Mouse (Mus musculus) liver, postnatal 0 days (tissue): Measurements from ENCODE around the gene Clps. TPM values are rescaled to one million over a fixed set of nuclear protein-coding genes. Genes with fewer than 3 reads are reported as not detected.

Experiments
- ATAC-seq: fragments of 200-750 bp; cut with Nextera tagmentation; 2 replicates; pipeline ENCODE4 v1.8.0; 2017; ENCODE audit warnings: mild to moderate bottlenecking, moderate library complexity
- DNase-seq: peaks from one replicate; pipeline ENCODE4 v3.0.0-alpha.2; 2016
- H3K27ac ChIP-seq: fragments of 300-500 bp; sonication (generic); 2 replicates; pipeline ENCODE4 v1.5.1; 2014; ENCODE audit warnings: antibody characterized with exemption, moderate library complexity, mild to moderate bottlenecking, low read depth
- H3K27me3 ChIP-seq: fragments of 300-500 bp; sonication (generic); 2 replicates; pipeline ENCODE4 v1.6.1; 2014; ENCODE audit warnings: low read length, control low read depth, mixed read lengths; ENCODE audit not compliant: insufficient read depth
- H3K36me3 ChIP-seq: fragments of 300-500 bp; sonication (generic); replicated peaks from 2 replicates; pipeline ENCODE4 v1.6.1; 2014; ENCODE audit warnings: mild to moderate bottlenecking, control low read depth, low read length, moderate library complexity, mixed read lengths; ENCODE audit not compliant: insufficient read depth
- H3K4me1 ChIP-seq: fragments of 300-500 bp; sonication (generic); 2 replicates; pipeline ENCODE4 v1.6.1; 2014; ENCODE audit warnings: antibody characterized with exemption, mild to moderate bottlenecking, control low read depth; ENCODE audit not compliant: insufficient read depth
- H3K4me2 ChIP-seq: fragments of 300-500 bp; sonication (generic); 2 replicates; pipeline ENCODE4 v1.6.1; 2014; ENCODE audit warnings: low read depth, mild to moderate bottlenecking, low read length, moderate library complexity, mixed read lengths
- H3K4me3 ChIP-seq: fragments of 300-500 bp; sonication (generic); 2 replicates; pipeline ENCODE4 v1.5.1; 2014; ENCODE audit warnings: low read depth, low read length
- H3K9ac ChIP-seq: fragments of 300-500 bp; sonication (generic); replicated peaks from 2 replicates; pipeline ENCODE4 v1.6.1; 2014; ENCODE audit warnings: mild to moderate bottlenecking, moderate library complexity
- H3K9me3 ChIP-seq: fragments of 300-500 bp; sonication (generic); 2 replicates; pipeline ENCODE4 v1.6.1; 2016; ENCODE audit warnings: mild to moderate bottlenecking, control low read depth, low read length, mixed read lengths
- CTCF ChIP-seq: sonication (generic); IDR thresholded peaks from 2 replicates; pipeline ENCODE4 v1.5.1; 2016; ENCODE audit warnings: antibody characterized with exemption, low read depth
- EP300 ChIP-seq: IDR thresholded peaks from 2 replicates; pipeline ENCODE4 v1.6.1; 2016; ENCODE audit warnings: antibody characterized with exemption, low read depth, mild to moderate bottlenecking
- WGBS: fragments of 180-500 bp; shearing (Covaris S2); extraction: QIAGEN DNeasy Blood & Tissue Kit; methylation state at CpG from one replicate; pipeline ENCODE4 v1.1.7; 2014; ENCODE audit not compliant: insufficient replicate concordance; 5-methylcytosine and 5-hydroxymethylcytosine counted together
- polyA plus RNA-seq: library from polyadenylated mRNA; unstranded; fragments of >200 nt; fragmentation: Nextera tagmentation; extraction: Ambion mirVana; gene quantifications from 2 replicates; pipeline ENCODE4 v1.2.1, GENCODE M21; 2015

Clps gene
- polyA plus RNA-seq, 1 experiment from 2014 or later, result 1.2 TPM

DNA sequence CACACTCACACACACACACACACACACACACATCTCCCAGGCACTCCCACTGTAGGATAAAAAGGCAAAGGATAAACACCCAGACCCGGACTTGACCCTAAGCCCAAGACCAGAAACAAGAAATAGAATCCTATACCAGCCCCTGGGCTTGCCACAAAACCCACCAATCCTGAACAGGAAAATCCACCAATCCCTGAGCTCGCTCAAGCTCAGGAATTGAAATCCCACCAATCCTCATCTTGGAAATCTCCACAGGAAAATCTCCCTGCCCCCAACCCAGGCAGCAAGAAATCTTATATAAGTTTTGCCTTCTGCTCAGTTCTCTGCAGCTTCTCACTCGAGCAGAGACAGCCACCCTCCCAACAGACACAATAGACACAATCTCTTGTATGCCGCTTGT, 31.4 kb downstream of the Clps start:
- Histone ChIP-seq H3K9me3 (no peaks in the 10 kb centered on the region), H3K9ac (no peak overlapping the region), H3K4me2 (no peak overlapping the region), H3K27ac (no peak overlapping the region), H3K27me3 (no peaks in the 10 kb centered on the region), H3K36me3 (no peaks in the 10 kb centered on the region), H3K4me3 (no peak overlapping the region), H3K4me1 (peaks cover 22% of the 10 kb centered on the region)
- ATAC-seq (no peak), DNase-seq (no peak)
- TF ChIP-seq EP300, result no peak
- TF ChIP-seq CTCF, result no peak
- WGBS, result 59% methylated on average over 4 of the region's 4 CpGs

DNA sequence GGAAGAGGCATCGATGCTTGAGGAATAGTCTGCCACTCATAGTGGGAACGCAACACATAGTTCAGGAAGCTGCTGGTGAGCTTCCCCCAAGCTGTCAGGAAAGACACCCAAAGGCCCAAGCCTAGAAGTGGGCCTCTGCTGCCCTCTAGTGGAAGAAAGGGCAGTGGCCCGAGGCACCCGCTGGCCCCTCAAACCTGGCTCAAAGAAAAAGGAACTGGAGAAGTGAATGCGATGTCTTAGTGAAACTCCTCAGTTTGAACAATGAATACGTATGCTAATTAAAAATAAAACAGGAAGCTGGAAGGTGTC, 32.6 kb downstream of the Clps start:
- H3K36me3 ChIP-seq, result no peaks in the 10 kb centered on the region
- DNase-seq (peak; percentile 88), ATAC-seq (peak; percentile 42)
- peaks cover 24% of the 10 kb centered on the region for H3K4me1 ChIP-seq
- TF ChIP-seq CTCF (peak; percentile 98), EP300 (no peak)
- peak overlapping the region; percentile 52 for H3K4me2 ChIP-seq
- H3K27ac ChIP-seq, result peak overlapping the region; percentile 18; the same call in 1 of the 2 replicates
- WGBS, result under 1% methylated on average over 6 of the region's 6 CpGs
- H3K9me3 ChIP-seq, result no peaks in the 10 kb centered on the region
- H3K4me3 ChIP-seq, result 0 out of 2 replicates have a peak overlapping the region, but pooled peaks have one; percentile 9
- no peaks in the 10 kb centered on the region for H3K27me3 ChIP-seq
- H3K9ac ChIP-seq, result peak overlapping the region; percentile 41; the same call in 1 of the 2 replicates

DNA sequence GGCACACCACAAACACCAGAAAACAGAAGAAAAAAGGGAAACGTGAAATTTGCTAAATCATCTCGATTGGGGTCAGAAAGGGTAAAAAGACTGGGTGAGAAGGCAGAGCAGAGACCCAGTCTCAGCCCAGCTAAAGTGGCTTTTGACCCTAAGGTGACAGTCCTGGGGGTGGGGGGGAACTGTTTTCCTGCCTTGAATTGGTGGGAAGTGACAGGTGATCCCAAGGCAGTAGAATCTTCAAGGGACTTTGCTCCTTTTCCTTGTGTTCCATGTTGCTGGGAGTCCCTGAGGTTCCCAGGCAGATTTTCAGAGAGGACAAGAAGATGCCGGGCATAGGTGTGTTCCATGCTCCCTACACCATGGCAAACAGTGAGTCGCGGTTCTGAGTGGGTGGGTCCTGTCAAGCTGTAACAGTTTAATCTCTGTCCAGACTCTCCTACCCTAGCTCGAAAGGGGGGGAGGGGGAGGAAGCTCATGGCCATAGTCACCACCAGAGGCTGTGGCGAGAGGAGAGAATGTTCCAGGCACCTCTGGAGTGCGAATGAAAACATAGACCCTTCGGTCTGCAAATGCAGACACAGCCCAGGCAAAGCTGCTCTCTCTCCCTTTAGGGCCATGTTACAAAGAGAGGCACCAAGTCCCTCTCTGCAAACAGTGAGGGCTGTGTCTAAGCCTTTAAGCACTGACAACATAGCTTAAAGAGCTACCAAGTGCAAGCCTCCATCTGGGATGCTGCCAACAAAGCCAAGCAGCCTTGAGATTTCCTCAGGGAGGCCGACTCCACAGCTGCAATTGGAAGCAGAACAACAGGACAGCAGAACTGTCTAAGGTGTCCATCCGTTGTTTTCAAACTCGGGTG, 33.2 kb downstream of the Clps start:
- no peak for ATAC-seq
- H3K9me3 ChIP-seq, result no peaks in the 10 kb centered on the region
- H3K4me3 ChIP-seq, result 0 out of 2 replicates have a peak overlapping the region, but pooled peaks have one; percentile 9
- H3K4me1 ChIP-seq, result peaks cover 28% of the 10 kb centered on the region
- peak overlapping the region; percentile 18; the same call in 1 of the 2 replicates for H3K27ac ChIP-seq
- no peak for TF ChIP-seq CTCF
- TF ChIP-seq EP300, result no peak
- no peaks in the 10 kb centered on the region for H3K27me3 ChIP-seq
- 23% methylated on average over 12 of the region's 12 CpGs for WGBS
- no peaks in the 10 kb centered on the region for H3K36me3 ChIP-seq
- peak; percentile 30 for DNase-seq
- peak overlapping the region; percentile 52 for H3K4me2 ChIP-seq
- peak overlapping the region; percentile 41; the same call in 1 of the 2 replicates for H3K9ac ChIP-seq

GRCm38 (mm10) chr17:28524831-28525430, 35.6 kb downstream of the Clps start:
- H3K9ac ChIP-seq, result peak overlapping the region; percentile 77
- peak overlapping the region; percentile 96 for H3K27ac ChIP-seq
- H3K36me3 ChIP-seq, result no peaks in the 10 kb centered on the region
- H3K4me3 ChIP-seq, result 0 out of 2 replicates have a peak overlapping the region, but pooled peaks have one; percentile 52
- DNase-seq, result no peak
- TF ChIP-seq EP300 (no peak), CTCF (peak; percentile 19; the same call in 1 of the 2 replicates)
- H3K4me1 ChIP-seq, result peaks cover 38% of the 10 kb centered on the region
- peak overlapping the region; percentile 77 for H3K4me2 ChIP-seq
- no peak for ATAC-seq
- H3K9me3 ChIP-seq, result no peaks in the 10 kb centered on the region
- WGBS, result 41% methylated on average over 4 of the region's 4 CpGs
- H3K27me3 ChIP-seq, result no peaks in the 10 kb centered on the region

DNA sequence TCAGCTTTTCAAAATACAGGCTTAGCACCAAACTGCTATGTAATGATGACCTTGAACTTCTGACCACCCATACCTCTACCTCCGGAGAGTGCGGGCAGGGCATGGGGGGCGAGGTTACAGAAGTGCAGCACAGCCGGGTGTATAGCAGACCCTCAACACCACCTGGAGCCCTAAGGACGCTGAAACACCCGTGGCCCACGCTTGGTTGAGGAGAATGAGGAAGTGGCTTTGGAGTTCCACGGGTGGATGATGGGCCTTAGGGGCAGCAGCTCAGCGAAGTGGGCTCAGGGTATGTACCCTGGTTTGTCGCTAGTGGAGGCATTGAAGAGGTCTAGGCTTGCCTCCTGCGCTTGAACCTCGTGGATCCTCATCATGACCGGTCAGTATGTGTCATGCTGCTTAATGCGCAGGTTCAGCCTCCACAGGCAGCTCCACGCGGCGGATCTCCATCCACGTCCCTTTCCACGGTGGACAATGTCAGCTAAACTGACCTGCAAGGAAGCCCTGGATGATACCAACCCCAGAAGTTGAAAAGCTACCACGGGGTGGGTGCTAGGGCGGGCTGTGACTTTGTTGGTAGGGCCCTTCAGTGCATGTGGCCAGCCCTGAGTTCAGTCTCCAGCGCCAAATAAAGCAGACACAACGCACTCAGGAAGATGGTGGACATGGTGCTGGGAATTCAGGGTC, 36.4 kb downstream of the Clps start:
- ATAC-seq (no peak), DNase-seq (peak; percentile 37)
- H3K27ac ChIP-seq, result peak overlapping the region; percentile 96
- no peaks in the 10 kb centered on the region for H3K27me3 ChIP-seq
- H3K4me2 ChIP-seq, result peak overlapping the region; percentile 77
- peak overlapping the region; percentile 77 for H3K9ac ChIP-seq
- H3K4me3 ChIP-seq, result peak overlapping the region; percentile 52
- 60% methylated on average over 23 of the region's 23 CpGs for WGBS
- no peaks in the 10 kb centered on the region for H3K36me3 ChIP-seq
- H3K9me3 ChIP-seq, result no peaks in the 10 kb centered on the region
- no peak for TF ChIP-seq CTCF
- TF ChIP-seq EP300, result no peak
- peaks cover 41% of the 10 kb centered on the region for H3K4me1 ChIP-seq
